Mouse (Mus musculus) E14TG2a.4 (cell line): ENCODE measurements around the gene St6galnac3.

Experiments used
- CTCF ChIP-seq: conservative IDR thresholded peaks from 2 replicates; pipeline ENCODE4 v1.5.1; 2014; ENCODE audit warnings: low read length
- NANOG ChIP-seq: IDR thresholded peaks from 2 replicates; pipeline ENCODE4 v1.6.1; 2014; ENCODE audit warnings: borderline replicate concordance, low read length, mixed read lengths

GRCm38 (mm10) chr3:153582065-153582464, 142.9 kb downstream of the St6galnac3 start:
- TF ChIP-seq CTCF: no peak
- TF ChIP-seq NANOG: no peak
